Comparison of ENCODE assay signal across 8 mouse cellular contexts in the genomic region with DNA sequence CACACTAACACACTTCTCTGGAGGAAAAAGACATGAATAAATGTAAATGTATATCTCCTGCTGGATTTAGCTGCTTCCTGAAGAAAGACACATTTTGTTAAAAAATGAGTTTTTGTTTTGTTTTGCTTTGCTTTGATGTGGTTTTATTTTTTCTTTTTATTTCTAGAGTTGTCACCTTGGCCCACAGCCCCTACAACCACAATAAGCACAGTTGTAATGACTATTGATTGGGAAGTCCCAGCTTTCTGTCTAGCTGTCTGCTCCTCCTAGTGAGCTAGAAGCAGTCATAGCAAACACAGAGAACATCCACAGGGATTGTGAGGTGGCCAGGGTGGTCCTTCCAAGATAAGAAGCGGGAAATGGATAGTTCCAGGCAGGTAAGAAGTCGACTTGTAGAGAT.
"Had no signal": no experiment of that assay in that cellular context is flagged by ENCODE, and none has a peak within 500 bp of the region (broad histone marks: within the 10 kb centered on the region; RNA-seq: fewer than 3 reads in every experiment).

No protein-coding gene starts in this region.

- DNase-seq: kidney, adult 2 months; kidney, postnatal 36 days; liver, postnatal 0 days; lung, embryonic 14.5 days; retina, postnatal 1 day; right cerebral cortex, postnatal 25 days; spleen, adult 18-20 months; thymus, postnatal 25 days had no signal
